Mouse (Mus musculus): Measurements from ENCODE around the gene 4930503B20Rik.

4930503B20Rik gene

GRCm38 (mm10) chr3:146651217-146651616 is at the start of gene 4930503B20Rik:
Gene 4930503B20Rik (minus strand): TSS chr3:146651317.
- DNase-seq (ENCODE audit: low read depth, low spot score): peak; percentile 40

DNA sequence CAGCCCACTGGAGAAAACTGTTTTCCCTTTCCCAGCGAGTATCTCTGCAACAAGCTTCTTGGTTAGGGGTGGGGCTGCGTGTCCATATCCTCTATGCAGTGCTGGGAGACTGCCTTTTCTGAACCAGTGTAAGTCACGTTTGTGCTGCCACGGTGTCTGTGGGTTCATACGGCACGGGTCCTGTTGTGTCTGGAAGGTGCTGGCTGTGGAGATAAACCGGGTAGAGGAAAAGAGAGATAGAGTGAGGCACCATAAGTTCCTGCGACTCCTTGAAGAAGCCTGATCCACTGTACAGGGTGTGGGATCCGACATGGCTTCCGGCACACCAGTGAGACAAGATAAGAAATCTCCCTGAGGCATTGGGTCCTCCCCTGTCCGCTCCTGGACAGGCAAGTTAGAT is 48.9 kb upstream of the 4930503B20Rik start:
- DNase-seq (ENCODE audit: low read depth, low spot score): no peak

GRCm38 (mm10) chr3:146698982-146699381 is 47.9 kb upstream of the 4930503B20Rik start:
- DNase-seq (ENCODE audit: low read depth, low spot score): no peak

DNA sequence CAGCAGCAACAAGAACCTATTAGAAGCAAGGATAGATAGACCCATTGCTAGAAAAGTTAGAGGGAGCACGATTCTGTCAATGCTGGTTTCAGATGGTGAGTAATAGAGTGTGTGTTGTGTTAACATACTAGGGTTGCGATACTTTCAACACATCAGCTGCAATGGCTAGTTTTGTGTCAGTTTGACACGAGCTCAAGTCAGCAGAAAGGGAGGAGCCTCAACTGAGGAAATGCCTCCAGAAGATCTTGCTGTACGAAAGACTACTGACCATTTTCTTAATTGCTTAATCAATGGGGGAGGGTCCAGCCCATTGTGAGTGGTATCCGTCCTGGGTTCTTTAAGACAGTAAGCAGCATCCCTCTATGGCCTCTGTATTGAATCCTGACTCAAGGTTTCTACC is 41.4 kb upstream of the 4930503B20Rik start:
- no peak for DNase-seq (ENCODE audit: low read depth, low spot score)

- no peak for DNase-seq (ENCODE audit: low read depth, low spot score)
Observed at GRCm38 (mm10) chr3:146687121-146687725, 36.1 kb upstream of the 4930503B20Rik start.

DNA sequence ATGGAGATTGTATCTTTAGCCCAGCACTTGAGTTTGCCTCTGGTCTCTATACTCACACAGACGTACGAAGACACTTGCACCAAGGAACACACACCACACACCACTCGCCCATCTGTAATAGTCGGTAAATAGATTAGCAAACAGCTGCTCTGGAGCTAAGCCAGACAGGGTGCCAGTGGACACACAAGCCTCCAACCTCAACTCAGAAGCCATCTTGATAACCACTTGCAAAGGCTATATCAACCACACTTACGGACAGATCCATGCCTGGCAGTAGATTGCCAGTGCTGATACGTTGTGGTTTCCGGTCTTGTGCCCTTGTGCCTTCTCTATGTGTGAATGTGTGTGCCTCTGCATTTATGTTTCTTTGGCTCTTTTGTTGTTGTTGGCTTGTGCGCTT is 35.3 kb upstream of the 4930503B20Rik start:
- no peak for DNase-seq (ENCODE audit: low read depth, low spot score)

DNA sequence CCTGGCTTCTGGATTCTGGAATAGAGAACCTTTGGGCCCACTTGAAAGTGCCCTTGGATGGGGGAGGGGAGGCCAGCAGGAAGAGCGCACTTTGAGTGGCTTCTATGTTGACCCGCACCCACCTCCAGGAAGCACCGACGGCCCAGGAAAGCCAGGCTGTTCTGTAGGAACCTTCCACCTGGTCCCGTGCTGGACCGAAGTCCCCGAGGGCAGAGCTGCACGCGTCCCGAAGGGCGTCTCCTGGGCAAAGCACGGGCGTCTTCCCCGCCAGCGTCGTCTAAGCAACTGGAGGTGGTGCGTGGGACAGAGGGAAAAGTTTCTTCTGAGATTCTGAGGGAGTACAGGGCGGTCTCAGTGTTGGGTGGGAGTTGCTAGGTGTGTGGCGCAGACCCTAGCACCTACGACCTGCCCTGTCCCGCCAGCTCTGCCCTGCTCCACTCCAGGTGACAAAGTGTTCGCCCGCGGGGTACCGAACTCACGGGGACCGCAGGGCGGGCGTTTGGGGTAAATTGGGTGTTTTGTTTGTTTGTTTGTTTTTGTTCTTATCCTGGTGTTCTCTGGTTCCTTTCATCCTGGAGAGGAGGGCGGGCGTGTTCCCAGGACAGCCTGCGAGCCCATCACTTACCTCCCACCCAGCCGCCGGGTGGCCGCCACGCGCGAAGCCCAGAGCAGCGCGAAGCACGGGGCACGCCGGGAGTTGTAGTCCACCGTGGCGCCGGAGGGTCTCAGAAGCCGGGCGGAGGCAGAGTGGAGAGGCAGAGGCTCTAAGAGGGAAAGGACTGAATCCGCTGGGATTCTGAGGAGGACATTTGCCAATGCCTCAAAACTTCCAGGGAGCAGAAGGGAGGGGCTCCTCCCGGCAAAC is 33.9 kb upstream of the 4930503B20Rik start, which contains the start of gene Samd13:
Gene Samd13 (minus strand): TSS at position 782 of the 865 bp plus-strand sequence.
- DNase-seq (ENCODE audit: low read depth, low spot score): no peak

DNA sequence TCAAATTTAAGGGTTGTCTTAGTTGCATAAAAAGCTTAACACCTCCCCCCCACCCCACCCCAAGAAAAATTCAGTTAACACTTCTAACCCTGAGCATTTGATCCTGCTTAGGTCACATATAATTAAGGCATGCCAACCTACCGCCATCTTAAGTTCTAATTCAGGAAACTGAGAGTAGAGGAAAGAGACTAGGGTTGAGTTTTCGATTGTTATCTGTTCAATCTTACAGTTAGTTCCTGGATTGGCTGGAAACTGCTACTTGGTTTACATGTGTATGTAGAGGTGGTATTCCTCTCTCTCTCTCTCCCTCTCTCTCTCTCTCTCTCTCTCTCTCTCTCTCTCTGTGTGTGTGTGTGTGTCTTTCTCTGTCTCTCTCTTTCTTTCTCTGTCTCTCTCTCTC is 32.0 kb upstream of the 4930503B20Rik start:
- no peak for DNase-seq (ENCODE audit: low read depth, low spot score)

GRCm38 (mm10) chr3:146682140-146682651 is 31.1 kb upstream of the 4930503B20Rik start:
- DNase-seq (ENCODE audit: low read depth, low spot score): no peak

- DNase-seq (ENCODE audit: low read depth, low spot score): no peak
Observed at GRCm38 (mm10) chr3:146681696-146682095, 30.6 kb upstream of the 4930503B20Rik start.

GRCm38 (mm10) chr3:146680625-146681024 is 29.5 kb upstream of the 4930503B20Rik start:
- no peak for DNase-seq (ENCODE audit: low read depth, low spot score)

DNA sequence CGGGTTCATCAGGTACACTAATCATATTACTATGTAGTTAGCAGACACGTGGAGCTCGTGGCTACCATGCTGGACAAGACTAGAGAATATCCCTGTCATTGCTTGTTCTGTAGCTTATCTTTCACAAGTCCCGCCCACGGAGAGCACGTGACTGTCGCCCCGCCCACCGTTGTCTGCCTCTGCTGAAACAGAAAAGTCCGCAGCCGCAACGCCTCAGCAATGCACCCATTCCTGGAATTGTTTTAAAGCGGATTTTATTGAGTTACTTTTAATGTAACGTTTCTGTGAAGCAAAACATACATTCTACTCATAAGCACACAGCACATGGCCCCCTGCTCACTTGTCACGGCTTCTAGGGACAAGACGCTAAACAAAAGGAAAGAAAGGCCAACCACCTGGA is 28.5 kb upstream of the 4930503B20Rik start:
- no peak for DNase-seq (ENCODE audit: low read depth, low spot score)

GRCm38 (mm10) chr3:146676193-146676592 is 25.1 kb upstream of the 4930503B20Rik start:
- peak; percentile 87 for DNase-seq (ENCODE audit: low read depth, low spot score)

DNA sequence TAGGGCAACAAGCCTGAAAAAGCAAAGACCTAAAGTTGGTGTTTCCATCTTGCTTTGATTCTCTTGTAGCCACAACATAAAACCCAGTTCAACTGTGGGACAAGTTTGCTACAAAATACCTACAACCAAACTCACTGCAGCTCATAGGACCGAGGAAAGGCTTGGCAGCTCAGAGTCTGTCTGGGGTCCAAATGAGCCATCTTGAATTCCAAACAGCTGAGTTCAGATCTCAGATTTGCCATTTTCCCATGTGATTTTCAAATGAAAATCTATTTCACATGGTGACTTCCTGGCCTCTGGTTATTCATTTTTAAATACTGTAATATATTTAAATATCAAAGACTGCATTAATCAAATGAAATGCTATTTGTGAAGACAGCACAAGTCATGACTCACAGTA is 24.0 kb upstream of the 4930503B20Rik start:
- DNase-seq (ENCODE audit: low read depth, low spot score): peak; percentile 74

DNA sequence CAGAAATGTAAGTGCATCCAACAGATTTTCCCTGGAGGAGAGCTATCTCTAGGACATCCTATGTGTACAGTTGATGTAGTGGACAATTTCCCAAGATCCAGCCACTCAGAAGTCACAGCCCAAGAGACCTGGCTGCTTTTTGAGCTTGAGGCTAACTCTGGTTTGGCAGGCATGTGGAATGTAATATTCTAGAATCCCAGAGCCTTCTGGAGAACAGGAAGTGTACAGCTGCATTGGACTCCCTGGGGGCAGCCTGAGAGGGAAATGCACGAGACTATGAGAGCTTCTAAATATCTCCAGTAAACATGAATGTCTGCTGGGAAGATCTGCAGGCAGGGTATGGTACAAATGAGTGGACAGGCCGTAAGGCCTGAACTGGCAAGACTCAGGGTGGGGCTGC is 20.0 kb upstream of the 4930503B20Rik start:
- peak; percentile 64 for DNase-seq (ENCODE audit: low read depth, low spot score)

- DNase-seq (ENCODE audit: low read depth, low spot score): no peak
Observed at GRCm38 (mm10) chr3:146661907-146662306, 10.8 kb upstream of the 4930503B20Rik start.

- no peak for DNase-seq (ENCODE audit: low read depth, low spot score)
Observed at GRCm38 (mm10) chr3:146661001-146661400, 9.9 kb upstream of the 4930503B20Rik start.

DNA sequence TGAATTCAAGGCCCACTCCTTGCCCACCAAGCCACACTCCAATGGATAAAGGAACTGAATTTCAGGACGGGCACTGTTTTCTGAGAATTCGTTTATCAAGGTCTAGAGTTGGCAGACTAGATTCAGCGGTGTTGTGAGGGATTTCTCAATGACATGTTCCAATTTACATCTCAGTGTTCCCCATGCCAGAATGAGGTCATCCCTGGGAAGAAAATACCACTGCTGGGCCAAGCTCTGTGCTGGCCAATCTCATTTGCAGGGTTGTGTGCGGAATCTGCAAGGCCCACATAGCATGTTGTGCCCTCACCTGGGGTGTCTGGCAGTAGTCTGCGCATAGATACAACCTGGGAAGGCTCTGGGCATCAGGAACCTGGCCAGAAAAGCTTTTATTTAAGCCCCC is 8.2 kb upstream of the 4930503B20Rik start:
- DNase-seq (ENCODE audit: low read depth, low spot score): no peak

GRCm38 (mm10) chr3:146658061-146658639 is 7.0 kb upstream of the 4930503B20Rik start:
- no peak for DNase-seq (ENCODE audit: low read depth, low spot score)

GRCm38 (mm10) chr3:146657433-146657832 is 6.3 kb upstream of the 4930503B20Rik start:
- DNase-seq (ENCODE audit: low read depth, low spot score): peak; percentile 44

- peak; percentile 40 for DNase-seq (ENCODE audit: low read depth, low spot score)
Observed at GRCm38 (mm10) chr3:146655111-146655577, 4.0 kb upstream of the 4930503B20Rik start.

GRCm38 (mm10) chr3:146653692-146654091 is 2.6 kb upstream of the 4930503B20Rik start:
- no peak for DNase-seq (ENCODE audit: low read depth, low spot score)

Measured in 3T3-L1 (cell line).